Comparison of ENCODE assay signal across 26 mouse cellular contexts in genomic region chr1:112245437-112245836, GRCm38 (mm10).
"Had no signal": no experiment of that assay in that cellular context is flagged by ENCODE, and none has a peak within 500 bp of the region (broad histone marks: within the 10 kb centered on the region; RNA-seq: fewer than 3 reads in every experiment).

No protein-coding gene starts in this region.

- H3K27me3 ChIP-seq: heart, embryonic 13.5 days; heart, embryonic 15.5 days; hindbrain, embryonic 13.5 days; intestine, embryonic 15.5 days; limb, embryonic 12.5 days; liver, embryonic 13.5 days had no signal

- H3K4me1 ChIP-seq: heart, embryonic 13.5 days; heart, embryonic 15.5 days; hindbrain, embryonic 13.5 days; intestine, embryonic 15.5 days; limb, embryonic 10.5 days; limb, embryonic 12.5 days; liver, embryonic 13.5 days had no signal

- H3K4me2 ChIP-seq: heart, embryonic 11.5 days; heart, embryonic 13.5 days; heart, embryonic 15.5 days; hindbrain, embryonic 13.5 days; intestine, embryonic 15.5 days; limb, embryonic 12.5 days; liver, embryonic 11.5 days; liver, embryonic 13.5 days had no signal

- DNase-seq: gastrocnemius, postnatal 14 days; gastrocnemius, postnatal 36 days; heart, adult 11 months; heart, adult 2 months; heart, postnatal 14 days; heart, postnatal 36 days; kidney, adult 18-20 months; kidney, adult 8-10 months; kidney, postnatal 10 days; kidney, postnatal 25 days; kidney, postnatal 4 days; layer of hippocampus, adult 9-11 months; liver; liver, embryonic 13.5 days had no signal

- ATAC-seq: hindbrain, embryonic 16.5 days; inflammation-experienced regulatory T-cells, adult 6 months; intestine, embryonic 15.5 days; intestine, postnatal 0 days had no signal

- H3K9me3 ChIP-seq: heart, embryonic 13.5 days; heart, embryonic 15.5 days; hindbrain, embryonic 13.5 days; intestine, embryonic 15.5 days; limb, embryonic 10.5 days; limb, embryonic 12.5 days; liver, embryonic 13.5 days had no signal

- H3K4me3 ChIP-seq: heart, adult 2 months; heart, embryonic 13.5 days; heart, embryonic 15.5 days; hindbrain, embryonic 13.5 days; intestine, embryonic 15.5 days; left cerebral cortex, adult 2 months; limb, embryonic 10.5 days; limb, embryonic 12.5 days; liver, embryonic 13.5 days had no signal

- H3K36me3 ChIP-seq: heart, embryonic 13.5 days; heart, embryonic 15.5 days; hindbrain, embryonic 13.5 days; intestine, embryonic 15.5 days; limb, embryonic 10.5 days; limb, embryonic 12.5 days; liver, embryonic 13.5 days had no signal

- H3K27ac ChIP-seq: heart, adult 2 months; heart, embryonic 13.5 days; heart, embryonic 15.5 days; hindbrain, embryonic 13.5 days; intestine, embryonic 15.5 days; left cerebral cortex, adult 2 months; limb, embryonic 10.5 days; limb, embryonic 12.5 days; liver, embryonic 13.5 days had no signal

- H3K9ac ChIP-seq: heart, embryonic 13.5 days; heart, embryonic 15.5 days; hindbrain, embryonic 13.5 days; intestine, embryonic 15.5 days; limb, embryonic 12.5 days; liver, embryonic 13.5 days had no signal
